Mouse (Mus musculus): ENCODE data around the gene Grrp1. TPM values are rescaled to one million over a fixed set of nuclear protein-coding genes. Genes with fewer than 3 reads are reported as not detected.
A peak's percentile ranks its signal among the peaks of the same experiment; 100 is the strongest.

Gene Grrp1
- polyA plus RNA-seq, 1 experiment from 2014 or later = 10.1 TPM

- H3K9ac ChIP-seq (ENCODE audit: low read length) = peak overlapping the region; percentile 67
- H3K9me3 ChIP-seq (replicated peaks; ENCODE audit: control insufficient read depth, low read length) = no peaks in the 10 kb centered on the region
- H3K36me3 ChIP-seq (ENCODE audit: control insufficient read depth, insufficient read depth, low read length) = no peaks in the 10 kb centered on the region
- no peak overlapping the region for H3K27ac ChIP-seq (ENCODE audit: low read depth, low read length)
- DNase-seq (ENCODE audit: low spot score) = no peak
- peaks cover 70% of the 10 kb centered on the region for H3K27me3 ChIP-seq (replicated peaks; ENCODE audit: control insufficient read depth, insufficient read depth, low read length)
- H3K4me1 ChIP-seq (ENCODE audit: control insufficient read depth, insufficient read depth, low read length) = peaks cover 13% of the 10 kb centered on the region
- H3K4me2 ChIP-seq (ENCODE audit: low read length) = peak overlapping the region; percentile 75
- no peak for ATAC-seq
- 7% methylated on average over 10 of the region's 10 CpGs for WGBS
- H3K4me3 ChIP-seq (ENCODE audit: low read depth, low read length) = peak overlapping the region; percentile 46
These were observed 3.0 kb downstream of the Grrp1 start for GRCm38 (mm10) chr4:134250930-134251240.

GRCm38 (mm10) chr4:134250116-134250929, 3.6 kb downstream of the Grrp1 start:
- Histone ChIP-seq H3K27me3 (replicated peaks; ENCODE audit: control insufficient read depth, insufficient read depth, low read length) (peaks cover 68% of the 10 kb centered on the region), H3K9me3 (replicated peaks; ENCODE audit: control insufficient read depth, low read length) (no peaks in the 10 kb centered on the region), H3K4me1 (ENCODE audit: control insufficient read depth, insufficient read depth, low read length) (peaks cover 15% of the 10 kb centered on the region), H3K4me2 (ENCODE audit: low read length) (peak overlapping the region; percentile 75), H3K9ac (ENCODE audit: low read length) (peak overlapping the region; percentile 67), H3K36me3 (ENCODE audit: control insufficient read depth, insufficient read depth, low read length) (no peaks in the 10 kb centered on the region), H3K4me3 (ENCODE audit: low read depth, low read length) (peak overlapping the region; percentile 46), H3K27ac (ENCODE audit: low read depth, low read length) (no peak overlapping the region)
- DNase-seq (ENCODE audit: low spot score) = no peak
- ATAC-seq = no peak
- 5% methylated on average over 27 of the region's 27 CpGs for WGBS

GRCm38 (mm10) chr4:134249651-134250050, 4.3 kb downstream of the Grrp1 start:
- ATAC-seq (peak; percentile 62), DNase-seq (ENCODE audit: low spot score) (peak; percentile 75)
- H3K4me3 ChIP-seq (ENCODE audit: low read depth, low read length) = peak overlapping the region; percentile 28
- no peaks in the 10 kb centered on the region for H3K9me3 ChIP-seq (replicated peaks; ENCODE audit: control insufficient read depth, low read length)
- peaks cover 62% of the 10 kb centered on the region for H3K27me3 ChIP-seq (replicated peaks; ENCODE audit: control insufficient read depth, insufficient read depth, low read length)
- peak overlapping the region; percentile 75 for H3K4me2 ChIP-seq (ENCODE audit: low read length)
- no peaks in the 10 kb centered on the region for H3K36me3 ChIP-seq (ENCODE audit: control insufficient read depth, insufficient read depth, low read length)
- peaks cover 19% of the 10 kb centered on the region for H3K4me1 ChIP-seq (ENCODE audit: control insufficient read depth, insufficient read depth, low read length)
- WGBS = under 1% methylated on average over 30 of the region's 30 CpGs
- H3K27ac ChIP-seq (ENCODE audit: low read depth, low read length) = no peak overlapping the region
- H3K9ac ChIP-seq (ENCODE audit: low read length) = peak overlapping the region; percentile 37; the same call in 1 of the 2 replicates

GRCm38 (mm10) chr4:134246719-134247258, 7.1 kb downstream of the Grrp1 start, which contains the start of gene Gm30191:
Gene Gm30191 (plus strand): TSS chr4:134246935.
- Histone ChIP-seq H3K27me3 (replicated peaks; ENCODE audit: control insufficient read depth, insufficient read depth, low read length) (peaks cover 34% of the 10 kb centered on the region), H3K9ac (ENCODE audit: low read length) (peak within 1 kb of the TSS; percentile 84; the same call in 1 of the 2 replicates), H3K4me1 (ENCODE audit: control insufficient read depth, insufficient read depth, low read length) (peaks cover 19% of the 10 kb centered on the region), H3K36me3 (ENCODE audit: control insufficient read depth, insufficient read depth, low read length) (no peaks in the 10 kb centered on the region), H3K9me3 (replicated peaks; ENCODE audit: control insufficient read depth, low read length) (no peaks in the 10 kb centered on the region), H3K4me2 (ENCODE audit: low read length) (peak within 1 kb of the TSS; percentile 95), H3K4me3 (ENCODE audit: low read depth, low read length) (peak within 1 kb of the TSS; percentile 82), H3K27ac (ENCODE audit: low read depth, low read length) (no peak within 1 kb of the TSS)
- DNase-seq (ENCODE audit: low spot score) (no peak), ATAC-seq (no peak)
- 71% methylated on average over 7 of the region's 7 CpGs for WGBS

- ATAC-seq = no peak
- H3K27ac ChIP-seq (ENCODE audit: low read depth, low read length) = no peak overlapping the region
- H3K4me2 ChIP-seq (ENCODE audit: low read length) = no peak overlapping the region
- 33% methylated on average over 4 of the region's 4 CpGs for WGBS
- no peaks in the 10 kb centered on the region for H3K36me3 ChIP-seq (ENCODE audit: control insufficient read depth, insufficient read depth, low read length)
- no peak overlapping the region for H3K4me3 ChIP-seq (ENCODE audit: low read depth, low read length)
- peak; percentile 51 for DNase-seq (ENCODE audit: low spot score)
- no peak overlapping the region for H3K9ac ChIP-seq (ENCODE audit: low read length)
- H3K4me1 ChIP-seq (ENCODE audit: control insufficient read depth, insufficient read depth, low read length) = peaks cover 18% of the 10 kb centered on the region
- H3K9me3 ChIP-seq (replicated peaks; ENCODE audit: control insufficient read depth, low read length) = no peaks in the 10 kb centered on the region
- peaks cover 29% of the 10 kb centered on the region for H3K27me3 ChIP-seq (replicated peaks; ENCODE audit: control insufficient read depth, insufficient read depth, low read length)
These were observed 7.7 kb downstream of the Grrp1 start for GRCm38 (mm10) chr4:134246256-134246655.

GRCm38 (mm10) chr4:134245148-134245843, 8.6 kb downstream of the Grrp1 start, which contains the start of gene Zfp593:
Gene Zfp593 (minus strand): TSS chr4:134245592.
- H3K4me1 ChIP-seq (ENCODE audit: control insufficient read depth, insufficient read depth, low read length) = peaks cover 14% of the 10 kb centered on the region
- H3K27ac ChIP-seq (ENCODE audit: low read depth, low read length) = no peak within 1 kb of the TSS
- H3K4me2 ChIP-seq (ENCODE audit: low read length) = peak within 1 kb of the TSS; percentile 95
- under 1% methylated on average over 60 of the region's 60 CpGs for WGBS
- peak within 1 kb of the TSS; percentile 82 for H3K4me3 ChIP-seq (ENCODE audit: low read depth, low read length)
- peak within 1 kb of the TSS; percentile 84 for H3K9ac ChIP-seq (ENCODE audit: low read length)
- H3K36me3 ChIP-seq (ENCODE audit: control insufficient read depth, insufficient read depth, low read length) = no peaks in the 10 kb centered on the region
- H3K27me3 ChIP-seq (replicated peaks; ENCODE audit: control insufficient read depth, insufficient read depth, low read length) = peaks cover 19% of the 10 kb centered on the region
- peak; percentile 75 for ATAC-seq
- DNase-seq (ENCODE audit: low spot score) = peak; percentile 95
- H3K9me3 ChIP-seq (replicated peaks; ENCODE audit: control insufficient read depth, low read length) = no peaks in the 10 kb centered on the region

- H3K9me3 ChIP-seq (replicated peaks; ENCODE audit: control insufficient read depth, low read length) = no peaks in the 10 kb centered on the region
- peaks cover 12% of the 10 kb centered on the region for H3K4me1 ChIP-seq (ENCODE audit: control insufficient read depth, insufficient read depth, low read length)
- 89% methylated on average over 17 of the region's 17 CpGs for WGBS
- peak within 1 kb of the TSS; percentile 82; the same call in 1 of the 2 replicates for H3K4me3 ChIP-seq (ENCODE audit: low read depth, low read length)
- no peak for DNase-seq (ENCODE audit: low spot score)
- no peak within 1 kb of the TSS for H3K27ac ChIP-seq (ENCODE audit: low read depth, low read length)
- H3K36me3 ChIP-seq (ENCODE audit: control insufficient read depth, insufficient read depth, low read length) = no peaks in the 10 kb centered on the region
- H3K9ac ChIP-seq (ENCODE audit: low read length) = peak within 1 kb of the TSS; percentile 84; the same call in 1 of the 2 replicates
- no peak for ATAC-seq
- H3K4me2 ChIP-seq (ENCODE audit: low read length) = peak within 1 kb of the TSS; percentile 95
- H3K27me3 ChIP-seq (replicated peaks; ENCODE audit: control insufficient read depth, insufficient read depth, low read length) = peaks cover 10% of the 10 kb centered on the region
These were observed 10.2 kb downstream of the Grrp1 start, which contains the start of gene E130218I03Rik for GRCm38 (mm10) chr4:134243516-134244250. Gene E130218I03Rik (plus strand): TSS chr4:134243662.

GRCm38 (mm10) chr4:134238686-134239085, 15.2 kb downstream of the Grrp1 start:
- H3K4me1 ChIP-seq (ENCODE audit: control insufficient read depth, insufficient read depth, low read length) = no peaks in the 10 kb centered on the region
- WGBS = 11% methylated on average over 10 of the region's 10 CpGs
- no peak overlapping the region for H3K9ac ChIP-seq (ENCODE audit: low read length)
- H3K36me3 ChIP-seq (ENCODE audit: control insufficient read depth, insufficient read depth, low read length) = no peaks in the 10 kb centered on the region
- no peak overlapping the region for H3K4me3 ChIP-seq (ENCODE audit: low read depth, low read length)
- DNase-seq (ENCODE audit: low spot score) (no peak), ATAC-seq (no peak)
- 0 out of 2 replicates have a peak overlapping the region, but pooled peaks have one; percentile 8 for H3K4me2 ChIP-seq (ENCODE audit: low read length)
- H3K9me3 ChIP-seq (replicated peaks; ENCODE audit: control insufficient read depth, low read length) = no peaks in the 10 kb centered on the region
- H3K27ac ChIP-seq (ENCODE audit: low read depth, low read length) = no peak overlapping the region
- H3K27me3 ChIP-seq (replicated peaks; ENCODE audit: control insufficient read depth, insufficient read depth, low read length) = peaks cover 15% of the 10 kb centered on the region

Measured in forebrain, embryonic 14.5 days (tissue).